Mouse (Mus musculus): ENCODE results near the gene Vmp1.

Vmp1 gene

DNA sequence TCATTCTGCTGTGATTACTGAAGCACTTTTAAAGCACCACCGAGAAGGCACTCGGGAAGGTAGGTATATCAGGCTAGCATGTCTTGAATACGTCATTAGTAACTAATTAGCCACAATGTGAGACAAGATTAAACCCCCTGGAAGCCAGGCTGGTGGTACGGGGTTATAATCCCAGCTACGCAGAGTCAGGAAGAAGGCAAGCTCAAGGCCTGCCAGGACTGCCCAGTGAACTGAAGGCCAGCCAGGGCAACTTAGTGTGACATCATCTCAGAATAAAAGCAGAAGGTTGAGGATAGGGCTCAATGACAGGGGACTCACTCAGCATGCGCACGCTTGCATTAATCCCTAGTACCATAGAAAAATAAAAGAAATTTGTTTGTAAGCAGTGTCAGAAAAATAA is 53.7 kb downstream of the Vmp1 start:
- no peak for DNase-seq (ENCODE audit: low spot score)

DNA sequence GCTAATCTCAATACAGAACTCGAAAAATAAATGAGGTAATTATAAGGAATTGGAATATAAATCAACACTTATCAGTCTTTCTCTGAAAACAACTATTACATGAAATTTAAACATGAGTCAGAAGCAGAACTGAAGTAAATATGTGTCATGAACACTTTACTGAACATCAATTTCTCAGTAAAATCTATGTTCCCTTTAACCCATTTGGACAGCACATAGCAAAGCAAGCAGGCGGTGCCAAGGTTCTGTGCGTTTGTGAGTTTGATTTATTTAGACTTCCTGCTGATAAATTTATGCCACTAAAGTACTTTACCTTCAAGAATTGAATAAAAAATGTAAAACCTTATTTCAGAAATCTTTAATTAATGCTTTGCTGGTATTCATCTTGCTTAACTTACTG is 54.2 kb downstream of the Vmp1 start:
- DNase-seq (ENCODE audit: low spot score), result no peak

DNA sequence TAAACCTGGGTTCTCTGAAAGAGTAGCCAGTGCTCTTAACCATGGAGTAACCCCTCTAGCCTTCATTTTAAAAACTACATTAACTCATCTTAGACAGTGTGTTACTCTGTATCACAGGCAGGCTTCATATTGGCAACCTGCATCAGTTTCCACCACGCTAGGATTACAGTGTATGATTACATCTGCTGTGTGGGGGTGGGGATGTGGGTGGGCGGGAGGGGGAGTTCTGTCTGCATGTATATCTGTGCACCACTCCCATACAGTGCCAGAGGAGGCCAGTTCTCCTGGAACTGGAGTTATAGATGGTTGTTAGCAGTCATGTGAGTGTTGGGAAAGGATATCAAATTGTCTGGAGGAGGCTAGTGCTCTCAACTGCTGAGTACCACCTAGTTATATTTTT is 55.2 kb downstream of the Vmp1 start:
- DNase-seq (ENCODE audit: low spot score), result no peak

DNA sequence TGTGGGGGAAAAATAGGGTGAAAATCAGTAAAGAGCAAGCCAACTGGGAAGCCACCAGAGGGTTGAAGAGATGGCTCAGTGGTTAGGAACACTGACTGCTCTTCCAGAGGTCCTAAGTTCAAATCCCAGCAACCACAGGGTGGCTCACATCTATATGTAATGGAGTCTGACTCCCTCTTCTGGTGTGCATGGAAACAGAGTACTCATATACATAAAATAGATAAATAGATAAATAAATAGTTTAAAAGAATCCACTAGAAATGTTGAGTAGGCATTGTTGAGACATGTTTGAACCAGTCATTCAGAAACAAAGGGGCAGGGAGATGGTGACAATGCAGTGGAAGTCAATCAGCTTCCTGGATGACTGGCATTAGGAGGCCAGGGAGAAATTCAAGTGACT is 56.0 kb downstream of the Vmp1 start:
- no peak for DNase-seq (ENCODE audit: low spot score)

GRCm38 (mm10) chr11:86626714-86627113 is 56.9 kb downstream of the Vmp1 start:
- DNase-seq (ENCODE audit: low spot score), result no peak

GRCm38 (mm10) chr11:86624237-86624941 is 59.2 kb downstream of the Vmp1 start:
- DNase-seq (ENCODE audit: low spot score), result no peak

- no peak for DNase-seq (ENCODE audit: low spot score)
Measured at GRCm38 (mm10) chr11:86623402-86624010, 60.1 kb downstream of the Vmp1 start.

DNA sequence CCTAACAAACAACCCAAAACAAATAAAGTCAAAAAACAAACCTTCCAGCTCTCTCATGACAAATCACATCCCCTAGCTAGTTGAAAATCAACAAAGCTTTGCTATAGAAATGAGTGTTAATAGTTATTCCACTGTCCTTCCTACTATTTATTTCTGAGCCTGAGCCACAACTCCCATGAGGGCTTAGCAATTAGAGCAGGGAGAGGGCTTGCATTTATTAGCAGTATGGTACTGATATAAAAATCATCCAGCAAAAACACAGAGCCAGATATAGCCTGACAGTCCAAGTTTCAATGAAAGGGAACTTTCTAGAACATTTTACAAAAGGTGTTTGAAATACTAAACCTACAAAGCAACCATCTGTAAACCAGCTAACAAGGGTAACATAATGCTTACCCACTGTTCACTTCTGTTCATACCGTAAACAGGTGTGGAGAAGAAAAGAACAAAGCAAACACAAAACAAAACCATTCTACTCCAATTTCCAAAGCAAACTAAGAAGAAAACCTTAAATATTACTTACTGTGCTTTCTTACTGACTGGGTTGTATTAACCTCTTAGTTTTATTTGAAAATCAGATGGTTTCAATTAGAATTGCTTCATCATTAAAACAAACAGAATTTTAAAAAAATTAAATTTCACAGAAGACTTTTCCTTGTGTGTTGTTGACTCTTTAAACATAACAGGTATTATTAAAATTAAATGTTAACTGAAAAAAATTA is 61.3 kb downstream of the Vmp1 start:
- no peak for DNase-seq (ENCODE audit: low spot score)

DNA sequence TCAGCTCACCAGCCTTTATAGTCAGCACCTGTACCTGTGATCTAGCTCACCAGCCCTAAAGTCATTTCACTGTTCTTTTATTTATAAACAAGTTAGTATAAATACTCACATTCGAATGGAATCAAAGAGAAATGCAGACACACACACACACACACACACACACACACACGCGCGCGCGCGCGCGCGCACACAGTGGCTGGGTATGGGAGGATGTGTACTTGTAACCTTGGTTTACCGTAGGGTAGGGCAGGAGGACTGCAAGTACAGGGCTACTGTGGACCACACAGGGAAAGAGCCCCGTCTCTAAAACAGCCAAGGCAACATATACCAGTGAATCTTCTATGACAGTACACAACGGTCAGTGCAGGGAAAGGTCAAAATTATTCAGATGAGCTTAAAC is 62.5 kb downstream of the Vmp1 start:
- DNase-seq (ENCODE audit: low spot score), result no peak

DNA sequence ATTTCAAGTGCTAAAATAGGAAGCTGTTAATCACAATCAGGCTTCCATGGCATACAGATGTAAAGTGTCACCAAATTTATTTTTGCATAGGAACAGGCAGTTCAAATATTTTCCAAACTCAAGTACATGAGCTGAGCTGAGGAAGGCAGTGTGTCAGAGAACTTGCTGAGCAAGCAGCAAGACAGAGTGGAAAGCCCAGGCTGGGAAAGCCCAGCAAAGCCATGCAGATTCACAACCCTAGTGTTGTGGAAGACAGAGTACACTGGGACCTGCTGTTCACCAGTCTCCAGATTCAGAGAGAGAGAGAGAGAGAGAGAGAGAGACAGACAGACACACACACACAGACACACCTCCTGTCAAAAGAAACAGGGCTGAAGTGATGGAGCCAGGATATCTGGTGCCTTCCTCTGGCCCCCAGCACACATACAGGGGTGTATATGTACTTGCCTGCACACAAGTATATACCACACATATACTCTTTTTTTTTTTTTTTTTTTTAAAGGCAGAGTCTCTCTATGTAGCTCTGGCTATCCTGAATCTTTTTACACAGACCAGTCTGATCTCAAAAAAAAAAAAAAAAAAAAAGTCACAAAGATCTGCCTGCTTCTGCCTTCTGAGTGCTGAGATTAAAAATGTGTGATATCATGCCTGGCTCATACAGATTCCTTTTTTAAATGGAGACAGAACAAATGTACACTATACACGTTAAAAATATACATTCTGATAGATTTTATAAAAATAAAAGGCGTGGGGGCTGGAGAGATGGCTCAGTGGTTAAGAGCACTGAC is 64.9 kb downstream of the Vmp1 start:
- no peak for DNase-seq (ENCODE audit: low spot score)

DNA sequence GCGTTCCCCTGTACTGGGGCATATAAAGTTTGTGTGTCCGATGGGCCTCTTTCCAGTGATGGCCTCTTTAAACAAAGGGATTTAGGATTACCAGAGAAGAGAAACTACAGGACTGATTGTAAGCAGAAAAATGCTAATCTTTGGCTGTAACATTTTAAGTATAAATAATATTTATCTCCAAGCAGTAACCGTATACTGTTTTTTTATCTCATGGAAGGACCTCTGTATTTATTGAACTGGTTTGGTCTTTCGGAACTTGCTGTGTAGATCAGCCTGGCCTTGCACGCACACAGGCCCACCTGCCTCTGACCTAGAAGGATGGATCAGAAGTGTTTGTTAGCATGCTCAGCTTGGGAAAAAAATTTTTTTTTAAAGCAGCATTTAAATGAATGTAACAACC is 69.0 kb downstream of the Vmp1 start:
- DNase-seq (ENCODE audit: low spot score), result no peak

DNA sequence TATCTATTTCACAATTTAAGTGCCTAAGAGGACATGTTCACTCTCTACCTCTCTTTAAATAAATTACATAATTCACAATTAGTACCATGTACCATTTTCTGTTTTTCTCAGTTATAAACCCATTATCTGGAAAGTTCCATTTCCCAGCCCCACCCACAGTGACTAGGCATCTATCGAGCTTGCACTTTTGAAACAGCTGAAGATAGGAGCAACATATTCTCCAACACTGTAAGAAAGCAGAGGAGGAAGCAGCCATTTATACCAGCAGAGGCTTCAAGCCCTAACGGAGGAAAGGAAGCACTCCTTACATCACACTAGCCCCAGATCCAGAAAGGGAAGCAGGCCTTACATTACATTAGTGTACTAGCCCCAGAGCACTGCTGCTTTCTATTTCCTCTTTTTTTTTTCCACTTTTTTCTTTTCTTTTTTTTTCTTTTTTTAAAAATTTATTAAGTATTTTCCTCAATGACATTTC is 69.5 kb downstream of the Vmp1 start:
- no peak for DNase-seq (ENCODE audit: low spot score)

DNA sequence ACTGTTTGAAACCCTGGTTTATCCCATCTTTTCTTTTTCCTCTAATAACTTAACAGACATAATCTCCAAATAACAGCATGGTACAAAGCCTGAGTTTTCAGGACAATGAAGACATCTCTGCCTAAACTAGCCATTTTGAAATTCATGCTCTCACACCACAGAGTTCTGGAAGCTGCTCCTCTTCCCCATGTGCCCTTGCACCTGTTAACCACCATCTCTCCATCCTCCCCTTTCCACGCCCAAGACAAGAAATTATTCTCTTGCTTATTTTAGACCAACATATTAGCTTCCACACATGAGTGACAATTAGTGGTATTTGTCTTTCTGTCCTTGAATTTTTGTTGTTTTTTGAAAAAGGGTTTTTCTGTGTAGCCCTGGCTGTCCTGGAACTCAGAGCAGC is 71.6 kb downstream of the Vmp1 start:
- no peak for DNase-seq (ENCODE audit: low spot score)

DNA sequence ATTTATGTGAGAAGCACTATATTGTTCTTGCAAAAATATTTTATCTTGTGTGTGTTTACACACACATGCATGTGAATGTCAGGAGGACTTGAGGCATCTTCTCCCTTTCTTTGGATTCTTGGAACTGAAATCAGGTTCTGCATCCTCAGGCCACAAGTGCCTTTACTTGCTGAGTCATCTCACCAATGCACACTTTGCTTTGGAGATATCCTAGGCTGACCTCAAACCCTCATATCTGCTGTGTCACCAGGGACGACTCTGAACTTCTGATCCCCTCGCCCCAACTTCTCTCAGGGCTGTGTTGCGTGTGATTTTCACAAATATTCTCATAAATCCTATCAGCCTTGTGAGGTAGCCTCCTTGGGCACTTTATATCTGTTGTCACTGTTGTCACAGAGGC is 73.4 kb downstream of the Vmp1 start:
- peak; percentile 32 for DNase-seq (ENCODE audit: low spot score)

DNA sequence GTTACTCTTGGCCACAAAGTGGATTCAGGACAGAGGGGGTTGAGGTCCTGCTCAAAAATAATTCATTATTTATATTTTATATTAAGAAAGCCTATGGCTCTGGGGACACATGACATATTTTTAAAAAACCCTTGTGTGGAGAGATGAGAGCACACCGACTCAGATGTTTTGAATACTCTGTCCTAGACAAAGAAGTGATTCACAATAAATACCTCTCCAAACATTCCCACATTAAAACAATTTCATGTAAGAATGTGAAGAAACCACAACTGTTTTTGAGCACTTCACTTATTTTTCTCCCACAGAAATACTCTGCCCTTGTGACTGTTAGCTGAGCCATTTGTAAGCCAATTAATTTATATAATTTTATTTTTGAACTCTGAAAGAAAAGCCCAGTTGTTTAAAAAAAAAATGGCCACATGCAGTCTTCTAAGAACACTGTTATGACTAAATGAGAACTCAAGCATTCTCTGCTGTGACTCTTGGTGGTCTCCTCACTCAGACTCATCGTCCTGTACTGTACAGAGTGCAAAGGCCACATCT is 75.8 kb downstream of the Vmp1 start:
- DNase-seq (ENCODE audit: low spot score), result no peak

DNA sequence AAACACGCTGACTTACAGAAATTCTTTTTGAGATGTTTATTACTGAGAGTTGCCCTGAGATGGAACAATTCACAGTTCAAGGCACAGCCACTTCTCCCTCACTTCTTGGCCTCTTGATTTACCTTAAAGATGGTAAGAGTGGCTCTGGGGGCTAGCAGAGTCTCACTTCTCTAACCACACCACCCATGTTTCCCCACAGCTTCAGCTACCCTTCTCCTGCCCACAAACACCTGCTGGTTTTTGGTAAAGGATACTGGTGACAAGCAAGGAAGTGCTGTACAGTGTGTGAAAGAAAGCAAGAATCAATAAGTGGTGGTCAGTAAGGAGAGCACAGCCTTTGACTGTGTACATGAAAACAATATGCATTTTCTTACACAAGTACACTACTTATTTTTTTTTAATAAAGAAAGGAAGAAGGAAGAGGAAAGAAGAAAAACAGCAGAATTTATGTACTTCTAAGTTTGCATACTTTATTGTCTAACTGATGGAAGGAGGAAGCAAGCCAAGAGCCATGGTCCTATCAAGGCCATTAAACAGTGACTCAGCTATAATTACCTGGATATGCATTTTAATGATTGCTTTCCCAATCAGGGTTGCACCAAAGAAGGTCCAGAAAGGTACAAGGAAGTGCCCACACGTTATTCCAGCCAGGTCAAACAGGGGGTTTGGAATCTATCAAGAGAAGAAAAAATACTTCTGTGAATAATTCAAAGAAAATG is 76.9 kb downstream of the Vmp1 start:
- no peak for DNase-seq (ENCODE audit: low spot score)

DNA sequence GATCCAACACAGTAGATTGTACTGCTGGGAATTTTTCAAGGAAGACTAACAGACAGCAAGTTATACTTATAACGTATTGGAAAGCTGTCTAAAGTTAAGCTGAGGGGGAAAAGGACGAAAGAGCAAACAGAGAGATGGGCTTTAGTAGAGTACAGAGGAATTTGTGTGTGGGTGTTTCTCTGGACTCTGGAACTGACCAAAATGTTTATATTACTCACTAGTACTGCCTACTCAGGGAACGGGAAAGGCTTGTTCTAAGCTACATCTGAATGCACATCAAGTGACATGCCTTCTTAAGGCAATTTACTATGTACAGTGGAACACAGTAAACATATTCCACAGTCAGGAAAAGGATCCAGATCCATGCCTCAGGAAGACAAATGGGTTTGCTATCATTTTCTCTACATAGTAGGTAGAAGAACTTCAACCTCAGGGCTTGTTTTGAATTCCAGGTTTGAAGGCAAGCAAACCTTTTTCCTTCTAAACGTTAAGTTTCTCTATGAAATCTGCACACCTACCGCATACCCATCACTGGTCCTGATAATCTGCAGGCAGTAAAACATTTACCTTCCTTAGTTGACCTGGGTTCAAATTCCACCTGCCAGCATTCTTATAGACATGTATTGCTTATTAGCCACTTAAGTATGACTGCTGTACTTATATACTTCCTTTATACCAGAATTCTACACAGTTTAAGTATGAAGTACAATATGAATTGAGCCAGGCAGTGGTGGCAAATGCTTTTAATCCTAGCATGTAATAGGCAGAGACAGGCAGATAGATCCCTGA is 78.7 kb downstream of the Vmp1 start:
- peak; percentile 30 for DNase-seq (ENCODE audit: low spot score)

GRCm38 (mm10) chr11:86604289-86604688 is 79.3 kb downstream of the Vmp1 start:
- DNase-seq (ENCODE audit: low spot score), result no peak

GRCm38 (mm10) chr11:86603719-86604118 is 79.9 kb downstream of the Vmp1 start:
- DNase-seq (ENCODE audit: low spot score), result no peak

- no peak for DNase-seq (ENCODE audit: low spot score)
Measured at GRCm38 (mm10) chr11:86602116-86602515, 81.5 kb downstream of the Vmp1 start.

DNA sequence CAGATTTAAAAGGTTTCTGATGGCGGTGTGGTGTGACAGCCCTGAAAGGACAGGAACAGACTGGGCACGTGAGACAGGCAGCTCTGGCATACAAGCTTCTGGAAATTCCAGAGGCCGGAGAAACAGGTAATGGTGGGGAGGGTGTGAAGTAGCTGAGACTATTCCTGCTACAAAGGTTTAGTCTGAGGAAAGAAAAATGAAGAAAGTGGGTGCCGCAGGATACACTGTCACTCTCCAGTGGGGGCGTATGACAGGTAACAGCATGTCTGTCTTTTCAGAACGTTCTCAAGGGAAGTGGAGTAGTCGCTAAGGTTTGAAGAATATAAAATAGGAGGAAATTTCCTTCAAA is 83.5 kb downstream of the Vmp1 start:
- DNase-seq (ENCODE audit: low spot score), result no peak
